Mouse (Mus musculus) ovary, postnatal 14 days (tissue): Measurements from ENCODE around the gene Bak1.

ENCODE experiments used
- DNase-seq: peaks from one replicate; pipeline ENCODE4 v3.0.0; 2022; ENCODE audit warnings: low spot score

The Bak1 gene

GRCm38 (mm10) chr17:27028909-27029308 lies at the start of gene Bak1:
Bak1 (minus strand) TSS chr17:27029009.
- no peak for DNase-seq

GRCm38 (mm10) chr17:27078499-27078898 lies 49.7 kb upstream of the Bak1 start:
- no peak for DNase-seq

GRCm38 (mm10) chr17:27077920-27078319 lies 49.1 kb upstream of the Bak1 start:
- DNase-seq = no peak

GRCm38 (mm10) chr17:27077133-27077532 lies 48.3 kb upstream of the Bak1 start:
- no peak for DNase-seq

GRCm38 (mm10) chr17:27074849-27075745 lies 46.3 kb upstream of the Bak1 start:
- no peak for DNase-seq

- no peak for DNase-seq
Measured at GRCm38 (mm10) chr17:27074236-27074635, 45.4 kb upstream of the Bak1 start.

- no peak for DNase-seq
Measured at GRCm38 (mm10) chr17:27073778-27074177, 45.0 kb upstream of the Bak1 start.

GRCm38 (mm10) chr17:27073126-27073525 lies 44.3 kb upstream of the Bak1 start:
- DNase-seq = no peak

- no peak for DNase-seq
Measured at GRCm38 (mm10) chr17:27072363-27072762, 43.6 kb upstream of the Bak1 start.

GRCm38 (mm10) chr17:27071630-27072029 lies 42.8 kb upstream of the Bak1 start:
- no peak for DNase-seq

GRCm38 (mm10) chr17:27070913-27071312 lies 42.1 kb upstream of the Bak1 start:
- no peak for DNase-seq

GRCm38 (mm10) chr17:27069071-27069470 lies 40.3 kb upstream of the Bak1 start:
- no peak for DNase-seq

GRCm38 (mm10) chr17:27066065-27066464 lies 37.3 kb upstream of the Bak1 start:
- DNase-seq = no peak

GRCm38 (mm10) chr17:27064195-27064594 lies 35.4 kb upstream of the Bak1 start:
- no peak for DNase-seq

- no peak for DNase-seq
Measured at GRCm38 (mm10) chr17:27063717-27064116, 34.9 kb upstream of the Bak1 start.

- no peak for DNase-seq
Measured at GRCm38 (mm10) chr17:27062684-27063083, 33.9 kb upstream of the Bak1 start.

- no peak for DNase-seq
Measured at GRCm38 (mm10) chr17:27061727-27062126, 32.9 kb upstream of the Bak1 start.

- DNase-seq = no peak
Measured at GRCm38 (mm10) chr17:27060698-27061097, 31.9 kb upstream of the Bak1 start.

GRCm38 (mm10) chr17:27057517-27058055 lies 28.8 kb upstream of the Bak1 start:
- DNase-seq = no peak

- DNase-seq = peak; percentile 53
Measured at GRCm38 (mm10) chr17:27056812-27057516, 28.2 kb upstream of the Bak1 start, which contains the start of gene Itpr3. Itpr3 (plus strand) TSS chr17:27057304.

- no peak for DNase-seq
Measured at GRCm38 (mm10) chr17:27056170-27056569, 27.4 kb upstream of the Bak1 start.

GRCm38 (mm10) chr17:27051514-27051913 lies 22.7 kb upstream of the Bak1 start:
- DNase-seq = no peak

GRCm38 (mm10) chr17:27050853-27051252 lies 22.0 kb upstream of the Bak1 start:
- no peak for DNase-seq
